Mouse (Mus musculus): ENCODE measurements around the gene Rtn1. TPM values are rescaled to one million over a fixed set of nuclear protein-coding genes. Genes with fewer than 3 reads are reported as not detected.

The Rtn1 gene
- polyA plus RNA-seq, 1 experiment, result not detected

GRCm38 (mm10) chr12:72285366-72286345 is 123.2 kb downstream of the Rtn1 start:
- H3K27ac ChIP-seq (ENCODE audit: insufficient read depth, low read depth, low read length), result 0 out of 2 replicates have a peak overlapping the region, but pooled peaks have one; percentile 1
- H3K4me3 ChIP-seq (ENCODE audit: insufficient read depth, low read depth, low read length), result peak overlapping the region; percentile 26; the same call in 1 of the 2 replicates
- 21% methylated on average over 25 of the region's 25 CpGs for WGBS

GRCm38 (mm10) chr12:72284576-72284975 is 124.3 kb downstream of the Rtn1 start:
- no peak overlapping the region for H3K27ac ChIP-seq (ENCODE audit: insufficient read depth, low read depth, low read length)
- TF ChIP-seq POLR2A (IDR thresholded peaks at IDR 0.05; ENCODE audit: insufficient read depth, low read depth, low read length), result no peak
- no peak for TF ChIP-seq CTCF (IDR thresholded peaks at IDR 0.05; ENCODE audit: insufficient read depth, low read depth, low read length)
- no peaks in the 10 kb centered on the region for H3K4me1 ChIP-seq (ENCODE audit: control insufficient read depth, insufficient read depth, low read length)
- 97% methylated on average over 7 of the region's 7 CpGs for WGBS
- H3K4me3 ChIP-seq (ENCODE audit: insufficient read depth, low read depth, low read length), result no peak overlapping the region

More at GRCm38 (mm10) chr12:72285366-72286345, 123.2 kb downstream of the Rtn1 start:
- 0 out of 2 replicates have a peak, but pooled peaks have one; percentile 30 for TF ChIP-seq CTCF (IDR thresholded peaks at IDR 0.05; ENCODE audit: insufficient read depth, low read depth, low read length)
- TF ChIP-seq POLR2A (IDR thresholded peaks at IDR 0.05; ENCODE audit: insufficient read depth, low read depth, low read length), result no peak
- no peaks in the 10 kb centered on the region for H3K4me1 ChIP-seq (ENCODE audit: control insufficient read depth, insufficient read depth, low read length)

- TF ChIP-seq CTCF (IDR thresholded peaks at IDR 0.05; ENCODE audit: insufficient read depth, low read depth, low read length) (no peak), POLR2A (IDR thresholded peaks at IDR 0.05; ENCODE audit: insufficient read depth, low read depth, low read length) (no peak)
- Histone ChIP-seq H3K4me3 (ENCODE audit: insufficient read depth, low read depth, low read length) (no peak overlapping the region), H3K27ac (ENCODE audit: insufficient read depth, low read depth, low read length) (no peak overlapping the region), H3K4me1 (ENCODE audit: control insufficient read depth, insufficient read depth, low read length) (0 out of 2 replicates have a peak, but pooled peaks cover 2% of the 10 kb centered on the region)
- 61% methylated on average over 5 of the region's 5 CpGs for WGBS
These were observed 129.6 kb downstream of the Rtn1 start for GRCm38 (mm10) chr12:72279129-72279875.

GRCm38 (mm10) chr12:72273721-72274414 is 135.0 kb downstream of the Rtn1 start:
- WGBS, result 48% methylated on average over 13 of the region's 13 CpGs
- TF ChIP-seq CTCF (IDR thresholded peaks at IDR 0.05; ENCODE audit: insufficient read depth, low read depth, low read length), result no peak
- no peak for TF ChIP-seq POLR2A (IDR thresholded peaks at IDR 0.05; ENCODE audit: insufficient read depth, low read depth, low read length)
- H3K27ac ChIP-seq (ENCODE audit: insufficient read depth, low read depth, low read length), result no peak overlapping the region
- no peak overlapping the region for H3K4me3 ChIP-seq (ENCODE audit: insufficient read depth, low read depth, low read length)
- peaks cover 12% of the 10 kb centered on the region; the same call in 1 of the 2 replicates for H3K4me1 ChIP-seq (ENCODE audit: control insufficient read depth, insufficient read depth, low read length)

GRCm38 (mm10) chr12:72267614-72268013 is 141.2 kb downstream of the Rtn1 start:
- no peak overlapping the region for H3K4me3 ChIP-seq (ENCODE audit: insufficient read depth, low read depth, low read length)
- H3K4me1 ChIP-seq (ENCODE audit: control insufficient read depth, insufficient read depth, low read length), result peaks cover 5% of the 10 kb centered on the region
- 95% methylated on average over 2 of the region's 2 CpGs for WGBS
- no peak overlapping the region for H3K27ac ChIP-seq (ENCODE audit: insufficient read depth, low read depth, low read length)
- TF ChIP-seq POLR2A (IDR thresholded peaks at IDR 0.05; ENCODE audit: insufficient read depth, low read depth, low read length) (no peak), CTCF (IDR thresholded peaks at IDR 0.05; ENCODE audit: insufficient read depth, low read depth, low read length) (peak; percentile 27; the same call in 1 of the 2 replicates)

GRCm38 (mm10) chr12:72265261-72266228 is 143.3 kb downstream of the Rtn1 start:
- Histone ChIP-seq H3K4me3 (ENCODE audit: insufficient read depth, low read depth, low read length) (no peak overlapping the region), H3K27ac (ENCODE audit: insufficient read depth, low read depth, low read length) (peak overlapping the region; percentile 51), H3K4me1 (ENCODE audit: control insufficient read depth, insufficient read depth, low read length) (peaks cover 5% of the 10 kb centered on the region)
- 83% methylated on average over 3 of the region's 3 CpGs for WGBS
- TF ChIP-seq POLR2A (IDR thresholded peaks at IDR 0.05; ENCODE audit: insufficient read depth, low read depth, low read length) (no peak), CTCF (IDR thresholded peaks at IDR 0.05; ENCODE audit: insufficient read depth, low read depth, low read length) (no peak)

GRCm38 (mm10) chr12:72263213-72264103 is 145.4 kb downstream of the Rtn1 start:
- WGBS, result 38% methylated on average over 12 of the region's 12 CpGs

More at GRCm38 (mm10) chr12:72263213-72264103, 145.4 kb downstream of the Rtn1 start:
- Histone ChIP-seq H3K27ac (ENCODE audit: insufficient read depth, low read depth, low read length) (peak overlapping the region; percentile 46), H3K4me1 (ENCODE audit: control insufficient read depth, insufficient read depth, low read length) (peaks cover 5% of the 10 kb centered on the region), H3K4me3 (ENCODE audit: insufficient read depth, low read depth, low read length) (no peak overlapping the region)
- TF ChIP-seq CTCF (IDR thresholded peaks at IDR 0.05; ENCODE audit: insufficient read depth, low read depth, low read length) (no peak), POLR2A (IDR thresholded peaks at IDR 0.05; ENCODE audit: insufficient read depth, low read depth, low read length) (no peak)

All from olfactory bulb, adult 2 months (tissue).